ENCODE assay signal across 17 mouse cellular contexts in genomic region chr1:120683532-120684245, GRCm38 (mm10).
"Had no signal": no experiment of that assay in that cellular context is flagged by ENCODE, and none has a peak within 500 bp of the region (broad histone marks: within the 10 kb centered on the region; RNA-seq: fewer than 3 reads in every experiment).

No protein-coding gene starts in this region.

- DNase-seq: kidney, adult 18-20 months; kidney, adult 9 months; kidney, postnatal 14 days; kidney, postnatal 4 days; left cerebral cortex, postnatal 4 days; lung, embryonic 14.5 days; retina, postnatal 1 day had no signal

- H3K27ac ChIP-seq: limb, embryonic 12.5 days; limb, embryonic 15.5 days; liver, embryonic 15.5 days; macrophage; midbrain, embryonic 10.5 days; midbrain, embryonic 13.5 days; neural tube, embryonic 13.5 days; stomach, embryonic 15.5 days had no signal

- H3K36me3 ChIP-seq: limb, embryonic 12.5 days; limb, embryonic 15.5 days; liver, embryonic 15.5 days; midbrain, embryonic 10.5 days; midbrain, embryonic 13.5 days; neural tube, embryonic 13.5 days; stomach, embryonic 15.5 days had no signal

- H3K9me3 ChIP-seq: limb, embryonic 12.5 days; limb, embryonic 15.5 days; liver, embryonic 15.5 days; midbrain, embryonic 10.5 days; midbrain, embryonic 13.5 days; neural tube, embryonic 13.5 days; stomach, embryonic 15.5 days had no signal

- H3K4me3 ChIP-seq: limb, embryonic 12.5 days; limb, embryonic 15.5 days; liver, embryonic 15.5 days; midbrain, embryonic 10.5 days; midbrain, embryonic 13.5 days; myocyte; neural tube, embryonic 13.5 days; stomach, embryonic 15.5 days had no signal

- H3K9ac ChIP-seq: limb, embryonic 12.5 days; limb, embryonic 15.5 days; liver, embryonic 15.5 days; lung, embryonic 14.5 days; midbrain, embryonic 13.5 days; neural tube, embryonic 13.5 days; stomach, embryonic 15.5 days had no signal

- H3K4me2 ChIP-seq: limb, embryonic 12.5 days; limb, embryonic 15.5 days; liver, embryonic 11.5 days; liver, embryonic 15.5 days; lung, embryonic 14.5 days; midbrain, embryonic 13.5 days; neural tube, embryonic 13.5 days; stomach, embryonic 15.5 days had no signal

- H3K27me3 ChIP-seq: liver, embryonic 15.5 days; midbrain, embryonic 13.5 days; neural tube, embryonic 13.5 days; stomach, embryonic 15.5 days had no signal

- H3K4me1 ChIP-seq: liver, embryonic 15.5 days; midbrain, embryonic 13.5 days; neural tube, embryonic 13.5 days; stomach, embryonic 15.5 days had no signal
